Mouse (Mus musculus): ENCODE measurements around the gene Rarg. TPM values are rescaled to one million over a fixed set of nuclear protein-coding genes. Genes with fewer than 3 reads are reported as not detected.

Gene Rarg
- total and polyA plus RNA-seq, 3 experiments: 0.39 to 5.8 TPM; not detected in 1

- H3K27ac ChIP-seq (ENCODE audit: control insufficient read depth, low read depth, low read length): no peak overlapping the region
- H3K4me1 ChIP-seq (ENCODE audit: control insufficient read depth in 1 of 2, insufficient read depth in 2 of 2, low read length in 2 of 2): peaks cover 5 to 14% of the 10 kb centered on the region in 2 experiments; a peak in 3 of 4 replicates
Measured at GRCm38 (mm10) chr15:102249251-102249691, 8.0 kb downstream of the Rarg start.

GRCm38 (mm10) chr15:102248812-102249191 lies 8.5 kb downstream of the Rarg start:
- H3K27me3 ChIP-seq (ENCODE audit: control insufficient read depth in 1 of 2, insufficient read depth in 2 of 2, low read length in 2 of 2): peaks cover 30 to 44% of the 10 kb centered on the region in 2 experiments
- peaks cover 5 to 18% of the 10 kb centered on the region in 2 experiments for H3K4me1 ChIP-seq (ENCODE audit: control insufficient read depth in 1 of 2, insufficient read depth in 2 of 2, low read length in 2 of 2)
- no peak for DNase-seq (ENCODE audit: low read depth, low spot score)
- peaks cover 0 to 5% of the 10 kb centered on the region in 2 experiments; a peak in 2 of 4 replicates for H3K36me3 ChIP-seq (ENCODE audit: control insufficient read depth in 1 of 2, insufficient read depth in 2 of 2, low read length in 2 of 2)
- H3K9ac ChIP-seq (ENCODE audit: control insufficient read depth, low read depth, low read length, poor library complexity, severe bottlenecking): no peak overlapping the region
- peak; percentile 33; the same call in 1 of the 2 replicates for TF ChIP-seq JUND (IDR thresholded peaks at IDR 0.05; ENCODE audit: low read depth, low read length)
- no peak for TF ChIP-seq ELF1 (IDR thresholded peaks at IDR 0.05; ENCODE audit: low read depth, low read length)
- no peak for TF ChIP-seq USF2 (IDR thresholded peaks at IDR 0.05; ENCODE audit: borderline replicate concordance in 1 of 2, insufficient read depth in 1 of 2, low read depth in 1 of 2, low read length in 2 of 2)
- TF ChIP-seq UBTF (IDR thresholded peaks at IDR 0.05; ENCODE audit: borderline replicate concordance, insufficient read depth, low read depth, low read length): no peak
- no peak for TF ChIP-seq POLR2AphosphoS2 (IDR thresholded peaks at IDR 0.05; ENCODE audit: low read length)
- TF ChIP-seq ZNF384 (IDR thresholded peaks at IDR 0.05; ENCODE audit: low read depth, low read length): 0 out of 2 replicates have a peak, but pooled peaks have one; percentile 40
- no peak for TF ChIP-seq ETS1 (IDR thresholded peaks at IDR 0.05; ENCODE audit: low read depth, low read length)
- TF ChIP-seq EP300 (IDR thresholded peaks at IDR 0.05; ENCODE audit: low read depth in 1 of 2, low read length in 2 of 2): no peak
- TF ChIP-seq MYB (IDR thresholded peaks at IDR 0.05; ENCODE audit: low read depth, low read length): no peak
- no peak for TF ChIP-seq ZC3H11A (IDR thresholded peaks at IDR 0.05; ENCODE audit: low read depth, low read length)
- no peak for TF ChIP-seq POLR2A (IDR thresholded peaks at IDR 0.05; ENCODE audit: control insufficient read depth in 1 of 2, insufficient read depth in 1 of 2, low read depth in 1 of 2, low read length in 2 of 2, poor library complexity in 1 of 2)
- no peak for TF ChIP-seq MXI1 (IDR thresholded peaks at IDR 0.05; ENCODE audit: low read depth, low read length)
- no peak for TF ChIP-seq TBP (IDR thresholded peaks at IDR 0.05; ENCODE audit: low read depth, low read length)
- TF ChIP-seq HCFC1 (IDR thresholded peaks at IDR 0.05; ENCODE audit: low read depth, low read length): no peak
- 0 out of 2 replicates have a peak, but pooled peaks have one; percentile 12 for TF ChIP-seq MAZ (IDR thresholded peaks at IDR 0.05; ENCODE audit: low read depth, low read length)
- TF ChIP-seq MAX (IDR thresholded peaks at IDR 0.05; ENCODE audit: low read length): no peak
- H3K9me3 ChIP-seq (replicated peaks; ENCODE audit: insufficient read depth, low read length): no peaks in the 10 kb centered on the region
- no peak overlapping the region for H3K27ac ChIP-seq (ENCODE audit: control insufficient read depth, low read depth, low read length)
- H3K4me3 ChIP-seq (ENCODE audit: control insufficient read depth in 1 of 2, insufficient read depth in 1 of 2, low read depth in 2 of 2, low read length in 2 of 2): no peak overlapping the region
- no peaks in the 10 kb centered on the region; the same call in 1 of the 2 replicates for H3K79me2 ChIP-seq (ENCODE audit: control insufficient read depth, insufficient read depth, low read length, poor library complexity)

More at GRCm38 (mm10) chr15:102249251-102249691, 8.0 kb downstream of the Rarg start:
- Histone ChIP-seq H3K4me3 (ENCODE audit: control insufficient read depth in 1 of 2, insufficient read depth in 1 of 2, low read depth in 2 of 2, low read length in 2 of 2) (no peak overlapping the region), H3K27me3 (ENCODE audit: control insufficient read depth in 1 of 2, insufficient read depth in 2 of 2, low read length in 2 of 2) (peaks cover 35 to 47% of the 10 kb centered on the region in 2 experiments), H3K36me3 (ENCODE audit: control insufficient read depth in 1 of 2, insufficient read depth in 2 of 2, low read length in 2 of 2) (peaks cover 0 to 4% of the 10 kb centered on the region in 2 experiments; a peak in 2 of 4 replicates), H3K9ac (ENCODE audit: control insufficient read depth, low read depth, low read length, poor library complexity, severe bottlenecking) (no peak overlapping the region), H3K79me2 (ENCODE audit: control insufficient read depth, insufficient read depth, low read length, poor library complexity) (no peaks in the 10 kb centered on the region; the same call in 1 of the 2 replicates), H3K9me3 (replicated peaks; ENCODE audit: insufficient read depth, low read length) (no peaks in the 10 kb centered on the region)
- no peak for DNase-seq (ENCODE audit: low read depth, low spot score)
- TF ChIP-seq BHLHE40 (IDR thresholded peaks at IDR 0.05; ENCODE audit: borderline replicate concordance, low read depth, low read length) (no peak), MAZ (IDR thresholded peaks at IDR 0.05; ENCODE audit: low read depth, low read length) (no peak), POLR2A (IDR thresholded peaks at IDR 0.05; ENCODE audit: control insufficient read depth in 1 of 2, insufficient read depth in 1 of 2, low read depth in 1 of 2, low read length in 2 of 2, poor library complexity in 1 of 2) (no peak), CHD1 (IDR thresholded peaks at IDR 0.05; ENCODE audit: low read depth, low read length) (no peak), MAX (IDR thresholded peaks at IDR 0.05; ENCODE audit: low read length) (no peak), SMC3 (IDR thresholded peaks at IDR 0.05; ENCODE audit: low read depth, low read length) (no peak), CTCF (IDR thresholded peaks at IDR 0.05 in 2 of 3, conservative IDR thresholded peaks at IDR 0.05 in 1 of 3; ENCODE audit: control insufficient read depth in 1 of 3, insufficient read depth in 1 of 3, low read depth in 2 of 3, low read length in 3 of 3, poor library complexity in 1 of 3, severe bottlenecking in 1 of 3) (no peak), HCFC1 (IDR thresholded peaks at IDR 0.05; ENCODE audit: low read depth, low read length) (no peak), CHD2 (IDR thresholded peaks at IDR 0.05; ENCODE audit: low read length) (no peak), E2F4 (IDR thresholded peaks at IDR 0.05; ENCODE audit: borderline replicate concordance, low read depth, low read length) (no peak), NELFE (IDR thresholded peaks at IDR 0.05; ENCODE audit: low read depth, low read length) (no peak), TAL1 (IDR thresholded peaks at IDR 0.05; ENCODE audit: low read length) (no peak), ZNF384 (IDR thresholded peaks at IDR 0.05; ENCODE audit: low read depth, low read length) (no peak)

Data from MEL (cell line).